Mouse (Mus musculus): ENCODE data around the gene Muc13. TPM values are rescaled to one million over a fixed set of nuclear protein-coding genes. Genes with fewer than 3 reads are reported as not detected.

Muc13 gene
- polyA plus RNA-seq, 1 experiment from 2014 or later, result 0.24 TPM

GRCm38 (mm10) chr16:33775733-33776335 lies 18.0 kb upstream of the Muc13 start:
- no peak overlapping the region for H3K4me3 ChIP-seq

GRCm38 (mm10) chr16:33776766-33777529 lies 16.9 kb upstream of the Muc13 start:
- Histone ChIP-seq H3K4me1 (no peaks in the 10 kb centered on the region), H3K9me3 (no peaks in the 10 kb centered on the region), H3K27me3 (ENCODE audit: poor library complexity, severe bottlenecking) (no peaks in the 10 kb centered on the region), H3K4me3 (no peak overlapping the region), H3K27ac (no peak overlapping the region), H3K36me3 (replicated peaks) (no peaks in the 10 kb centered on the region; the same call in 1 of the 2 replicates)
- DNase-seq (ENCODE audit: extremely low spot score, low spot score), result no peak
- WGBS, result 86% methylated on average over 7 of the region's 7 CpGs

More at GRCm38 (mm10) chr16:33775733-33776335, 18.0 kb upstream of the Muc13 start:
- Histone ChIP-seq H3K9me3 (no peaks in the 10 kb centered on the region), H3K27me3 (ENCODE audit: poor library complexity, severe bottlenecking) (no peaks in the 10 kb centered on the region), H3K36me3 (replicated peaks) (no peaks in the 10 kb centered on the region; the same call in 1 of the 2 replicates), H3K27ac (no peak overlapping the region), H3K4me1 (no peaks in the 10 kb centered on the region)
- DNase-seq (ENCODE audit: extremely low spot score, low spot score), result no peak
- 92% methylated on average over 1 of the region's 1 CpGs for WGBS

GRCm38 (mm10) chr16:33777607-33778006 lies 16.2 kb upstream of the Muc13 start:
- H3K9me3 ChIP-seq, result no peaks in the 10 kb centered on the region
- H3K27me3 ChIP-seq (ENCODE audit: poor library complexity, severe bottlenecking), result no peaks in the 10 kb centered on the region
- DNase-seq (ENCODE audit: extremely low spot score, low spot score), result no peak
- no peaks in the 10 kb centered on the region; the same call in 1 of the 2 replicates for H3K36me3 ChIP-seq (replicated peaks)
- H3K4me1 ChIP-seq, result no peaks in the 10 kb centered on the region
- WGBS, result 94% methylated on average over 6 of the region's 6 CpGs
- H3K4me3 ChIP-seq, result no peak overlapping the region
- H3K27ac ChIP-seq, result no peak overlapping the region

- Histone ChIP-seq H3K9me3 (no peaks in the 10 kb centered on the region), H3K36me3 (replicated peaks) (no peaks in the 10 kb centered on the region), H3K4me1 (peaks cover 4% of the 10 kb centered on the region), H3K27ac (no peak overlapping the region), H3K4me3 (no peak overlapping the region), H3K27me3 (ENCODE audit: poor library complexity, severe bottlenecking) (no peaks in the 10 kb centered on the region)
- no peak for DNase-seq (ENCODE audit: extremely low spot score, low spot score)
- 79% methylated on average over 5 of the region's 5 CpGs for WGBS
These were observed 11.8 kb upstream of the Muc13 start for GRCm38 (mm10) chr16:33781789-33782728.

- WGBS, result 93% methylated on average over 1 of the region's 1 CpGs
- no peaks in the 10 kb centered on the region for H3K36me3 ChIP-seq (replicated peaks)
- no peaks in the 10 kb centered on the region for H3K27me3 ChIP-seq (ENCODE audit: poor library complexity, severe bottlenecking)
- H3K27ac ChIP-seq, result no peak overlapping the region
- DNase-seq (ENCODE audit: extremely low spot score, low spot score), result no peak
- peaks cover 6% of the 10 kb centered on the region for H3K4me1 ChIP-seq
- no peaks in the 10 kb centered on the region for H3K9me3 ChIP-seq
- no peak overlapping the region for H3K4me3 ChIP-seq
These were observed 11.1 kb upstream of the Muc13 start for GRCm38 (mm10) chr16:33782729-33783091.

GRCm38 (mm10) chr16:33784547-33784946 lies 9.3 kb upstream of the Muc13 start:
- no peak for DNase-seq (ENCODE audit: extremely low spot score, low spot score)
- 89% methylated on average over 1 of the region's 1 CpGs for WGBS
- no peaks in the 10 kb centered on the region for H3K9me3 ChIP-seq
- H3K4me1 ChIP-seq, result peaks cover 6% of the 10 kb centered on the region
- no peak overlapping the region for H3K4me3 ChIP-seq
- no peaks in the 10 kb centered on the region for H3K36me3 ChIP-seq (replicated peaks)
- H3K27ac ChIP-seq, result no peak overlapping the region
- H3K27me3 ChIP-seq (ENCODE audit: poor library complexity, severe bottlenecking), result no peaks in the 10 kb centered on the region

- no peak overlapping the region for H3K27ac ChIP-seq
- H3K27me3 ChIP-seq (ENCODE audit: poor library complexity, severe bottlenecking), result no peaks in the 10 kb centered on the region
- no peaks in the 10 kb centered on the region for H3K36me3 ChIP-seq (replicated peaks)
- WGBS, result 81% methylated on average over 8 of the region's 8 CpGs
- H3K4me3 ChIP-seq, result no peak overlapping the region
- H3K4me1 ChIP-seq, result peaks cover 6% of the 10 kb centered on the region
- no peak for DNase-seq (ENCODE audit: extremely low spot score, low spot score)
- H3K9me3 ChIP-seq, result no peaks in the 10 kb centered on the region
These were observed 8.6 kb upstream of the Muc13 start for GRCm38 (mm10) chr16:33785092-33785704.

GRCm38 (mm10) chr16:33786657-33787390 lies 7.0 kb upstream of the Muc13 start:
- Histone ChIP-seq H3K4me1 (peaks cover 6% of the 10 kb centered on the region), H3K36me3 (replicated peaks) (no peaks in the 10 kb centered on the region), H3K27ac (no peak overlapping the region), H3K4me3 (no peak overlapping the region), H3K9me3 (no peaks in the 10 kb centered on the region), H3K27me3 (ENCODE audit: poor library complexity, severe bottlenecking) (no peaks in the 10 kb centered on the region)
- DNase-seq (ENCODE audit: extremely low spot score, low spot score), result no peak
- 85% methylated on average over 7 of the region's 7 CpGs for WGBS

GRCm38 (mm10) chr16:33795106-33795505 lies 1.3 kb downstream of the Muc13 start:
- H3K9me3 ChIP-seq, result no peaks in the 10 kb centered on the region
- H3K27me3 ChIP-seq (ENCODE audit: poor library complexity, severe bottlenecking), result no peaks in the 10 kb centered on the region
- H3K4me1 ChIP-seq, result peaks cover 9% of the 10 kb centered on the region
- H3K4me3 ChIP-seq, result no peak overlapping the region
- WGBS, result 88% methylated on average over 4 of the region's 4 CpGs
- H3K27ac ChIP-seq, result no peak overlapping the region
- no peak for DNase-seq (ENCODE audit: extremely low spot score, low spot score)
- no peaks in the 10 kb centered on the region for H3K36me3 ChIP-seq (replicated peaks)

GRCm38 (mm10) chr16:33795887-33796286 lies 2.0 kb downstream of the Muc13 start:
- Histone ChIP-seq H3K27ac (no peak overlapping the region), H3K4me3 (no peak overlapping the region), H3K4me1 (peaks cover 9% of the 10 kb centered on the region), H3K36me3 (replicated peaks) (no peaks in the 10 kb centered on the region), H3K27me3 (ENCODE audit: poor library complexity, severe bottlenecking) (no peaks in the 10 kb centered on the region), H3K9me3 (no peaks in the 10 kb centered on the region)
- no peak for DNase-seq (ENCODE audit: extremely low spot score, low spot score)
- 90% methylated on average over 6 of the region's 6 CpGs for WGBS

- DNase-seq (ENCODE audit: extremely low spot score, low spot score), result no peak
- Histone ChIP-seq H3K4me3 (no peak overlapping the region), H3K27me3 (ENCODE audit: poor library complexity, severe bottlenecking) (no peaks in the 10 kb centered on the region), H3K27ac (no peak overlapping the region), H3K36me3 (replicated peaks) (no peaks in the 10 kb centered on the region), H3K9me3 (no peaks in the 10 kb centered on the region), H3K4me1 (peaks cover 9% of the 10 kb centered on the region)
- WGBS, result 87% methylated on average over 3 of the region's 3 CpGs
These were observed 2.9 kb downstream of the Muc13 start for GRCm38 (mm10) chr16:33796756-33797155.

GRCm38 (mm10) chr16:33797860-33798259 lies 4.0 kb downstream of the Muc13 start:
- H3K27me3 ChIP-seq (ENCODE audit: poor library complexity, severe bottlenecking), result no peaks in the 10 kb centered on the region
- WGBS, result 53% methylated on average over 5 of the region's 5 CpGs
- no peaks in the 10 kb centered on the region for H3K9me3 ChIP-seq
- H3K27ac ChIP-seq, result no peak overlapping the region
- H3K4me1 ChIP-seq, result peaks cover 5% of the 10 kb centered on the region
- DNase-seq (ENCODE audit: extremely low spot score, low spot score), result peak; percentile 21
- H3K36me3 ChIP-seq (replicated peaks), result no peaks in the 10 kb centered on the region
- no peak overlapping the region for H3K4me3 ChIP-seq
